Mouse (Mus musculus): ENCODE measurements around the gene Slc6a19.
"Not testable (repeated sequence)": the region's sequence is repeated elsewhere in the genome, so short reads cannot be mapped to it uniquely, and the experiment has no call there.

The Slc6a19 gene

GRCm38 (mm10) chr13:73704694-73705325 lies at the start of gene Slc6a19:
Gene Slc6a19, minus strand, starts transcription at chr13:73704865.
- DNase-seq (ENCODE audit: low spot score in 2 of 2) = no peak

GRCm38 (mm10) chr13:73751284-73751683 lies 46.6 kb upstream of the Slc6a19 start:
- DNase-seq (ENCODE audit: low spot score in 2 of 2) = no peak

- DNase-seq (ENCODE audit: low spot score in 2 of 2) = no peak
Observed at GRCm38 (mm10) chr13:73750435-73750834, 45.8 kb upstream of the Slc6a19 start.

- no peak for DNase-seq (ENCODE audit: low spot score in 2 of 2)
Observed at GRCm38 (mm10) chr13:73748663-73749440, 44.2 kb upstream of the Slc6a19 start.

GRCm38 (mm10) chr13:73743662-73744061 lies 39.0 kb upstream of the Slc6a19 start:
- DNase-seq (ENCODE audit: low spot score in 2 of 2) = peak; percentile 21 to 23

GRCm38 (mm10) chr13:73742944-73743343 lies 38.3 kb upstream of the Slc6a19 start:
- DNase-seq (ENCODE audit: low spot score in 2 of 2) = no peak

- not testable (repeated sequence) for DNase-seq (ENCODE audit: low spot score in 2 of 2)
Observed at GRCm38 (mm10) chr13:73740399-73740944, 35.8 kb upstream of the Slc6a19 start.

GRCm38 (mm10) chr13:73736943-73737342 lies 32.3 kb upstream of the Slc6a19 start:
- no peak for DNase-seq (ENCODE audit: low spot score in 2 of 2)

- DNase-seq (ENCODE audit: low spot score in 2 of 2) = no peak
Observed at GRCm38 (mm10) chr13:73735928-73736327, 31.3 kb upstream of the Slc6a19 start.

- DNase-seq (ENCODE audit: low spot score in 2 of 2) = no peak
Observed at GRCm38 (mm10) chr13:73735270-73735669, 30.6 kb upstream of the Slc6a19 start.

- no peak for DNase-seq (ENCODE audit: low spot score in 2 of 2)
Observed at GRCm38 (mm10) chr13:73734379-73734778, 29.7 kb upstream of the Slc6a19 start.

- no peak for DNase-seq (ENCODE audit: low spot score in 2 of 2)
Observed at GRCm38 (mm10) chr13:73732742-73733700, 28.4 kb upstream of the Slc6a19 start, which contains the start of gene Slc12a7. Gene Slc12a7, plus strand, starts transcription at chr13:73733094.

GRCm38 (mm10) chr13:73732235-73732634 lies 27.6 kb upstream of the Slc6a19 start:
- DNase-seq (ENCODE audit: low spot score in 2 of 2) = no peak

GRCm38 (mm10) chr13:73730913-73731312 lies 26.2 kb upstream of the Slc6a19 start:
- DNase-seq (ENCODE audit: low spot score in 2 of 2) = no peak

GRCm38 (mm10) chr13:73728633-73729032 lies 24.0 kb upstream of the Slc6a19 start:
- no peak for DNase-seq (ENCODE audit: low spot score in 2 of 2)

GRCm38 (mm10) chr13:73727621-73728025 lies 23.0 kb upstream of the Slc6a19 start:
- no peak for DNase-seq (ENCODE audit: low spot score in 2 of 2)

GRCm38 (mm10) chr13:73725315-73725714 lies 20.6 kb upstream of the Slc6a19 start:
- no peak for DNase-seq (ENCODE audit: low spot score in 2 of 2)

- no peak for DNase-seq (ENCODE audit: low spot score in 2 of 2)
Observed at GRCm38 (mm10) chr13:73723081-73723668, 18.5 kb upstream of the Slc6a19 start.

GRCm38 (mm10) chr13:73720241-73720640 lies 15.6 kb upstream of the Slc6a19 start:
- no peak for DNase-seq (ENCODE audit: low spot score in 2 of 2)

- peak; percentile 59 to 63 for DNase-seq (ENCODE audit: low spot score in 2 of 2)
Observed at GRCm38 (mm10) chr13:73718225-73718624, 13.6 kb upstream of the Slc6a19 start.

- no peak for DNase-seq (ENCODE audit: low spot score in 2 of 2)
Observed at GRCm38 (mm10) chr13:73714020-73714419, 9.4 kb upstream of the Slc6a19 start.
